Mouse (Mus musculus) embryo, embryonic 10.5 days (tissue): ENCODE measurements around the gene Plxnb3.
"Not testable (repeated sequence)": the region's sequence is repeated elsewhere in the genome, so short reads cannot be mapped to it uniquely, and the experiment has no call there.

Experiments
- DNase-seq: peaks from one replicate; pipeline ENCODE4 v3.0.0-alpha.2; 2015; ENCODE audit warnings: low spot score

Gene Plxnb3

DNA sequence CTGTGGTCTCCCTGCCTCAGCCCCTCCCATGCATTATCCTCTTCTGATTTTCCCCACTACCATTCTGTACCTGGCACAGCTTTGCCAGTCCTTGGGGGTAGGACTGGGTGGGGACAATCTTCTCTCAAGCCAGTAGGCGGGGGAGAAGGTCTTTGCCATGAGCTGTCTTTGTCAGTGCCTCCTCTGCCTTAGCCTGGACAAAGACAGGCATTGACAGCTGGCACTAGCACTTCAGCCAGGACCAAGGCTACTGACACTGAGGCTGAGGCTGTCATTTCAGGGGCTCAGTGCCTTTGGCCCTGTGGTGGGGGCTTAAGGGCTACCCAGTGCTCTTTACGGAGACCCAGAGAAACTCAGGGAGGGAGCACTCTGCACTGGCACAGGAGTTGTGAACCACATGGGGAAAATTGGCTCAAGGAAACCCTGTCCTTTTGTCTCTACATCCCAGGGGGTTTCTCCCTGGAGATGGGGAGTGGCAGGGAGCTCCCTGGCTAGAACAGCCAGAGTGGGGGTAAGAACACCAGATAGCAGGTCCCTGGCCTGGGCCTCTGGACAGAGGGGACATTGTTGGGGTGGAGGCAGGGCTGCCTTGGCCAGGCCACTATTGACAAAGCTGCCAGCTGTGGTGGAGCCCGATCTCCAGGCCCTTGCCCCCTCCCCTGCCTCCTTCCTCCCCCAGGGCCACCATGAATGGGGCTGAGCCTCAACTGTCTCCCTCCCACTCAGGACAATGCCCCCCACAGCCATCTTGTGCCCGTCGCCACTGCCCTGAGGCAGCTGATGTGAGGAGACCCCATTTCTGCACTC lies at the start of gene Plxnb3:
Plxnb3 (plus strand) TSS at position 757 of the 807 bp plus-strand sequence.
- no peak for DNase-seq

DNA sequence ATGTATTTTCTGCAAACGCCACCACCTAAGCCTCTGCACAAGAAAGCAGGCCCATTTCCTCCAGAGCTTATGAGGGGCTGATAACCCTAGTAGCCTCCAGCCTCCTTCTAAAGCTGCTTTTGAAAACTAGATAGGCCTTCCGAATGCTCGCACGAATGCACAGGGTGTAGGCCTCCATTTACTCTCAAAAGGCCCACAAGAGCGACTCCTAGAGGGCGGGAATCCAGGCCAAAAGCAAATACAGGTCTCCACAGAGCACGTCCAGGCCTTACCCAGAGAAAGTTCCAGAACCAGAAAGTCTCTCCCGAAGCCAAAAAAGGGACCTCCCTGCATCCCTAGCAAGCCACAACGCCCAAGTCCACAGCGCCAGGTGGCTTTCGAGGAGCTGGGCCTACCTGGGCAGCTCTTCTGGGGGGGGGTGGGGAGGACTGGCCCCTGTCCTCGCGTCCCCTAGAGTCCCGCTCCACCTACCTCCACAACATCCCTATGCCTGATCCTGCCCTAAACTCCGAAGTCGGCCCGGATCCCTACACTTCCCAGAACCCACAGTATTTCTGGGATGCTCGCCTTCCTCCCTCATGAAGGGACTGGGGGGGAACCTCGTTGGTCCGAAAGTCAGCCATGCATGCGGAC lies 41.3 kb upstream of the Plxnb3 start:
- DNase-seq: peak; percentile 24

DNA sequence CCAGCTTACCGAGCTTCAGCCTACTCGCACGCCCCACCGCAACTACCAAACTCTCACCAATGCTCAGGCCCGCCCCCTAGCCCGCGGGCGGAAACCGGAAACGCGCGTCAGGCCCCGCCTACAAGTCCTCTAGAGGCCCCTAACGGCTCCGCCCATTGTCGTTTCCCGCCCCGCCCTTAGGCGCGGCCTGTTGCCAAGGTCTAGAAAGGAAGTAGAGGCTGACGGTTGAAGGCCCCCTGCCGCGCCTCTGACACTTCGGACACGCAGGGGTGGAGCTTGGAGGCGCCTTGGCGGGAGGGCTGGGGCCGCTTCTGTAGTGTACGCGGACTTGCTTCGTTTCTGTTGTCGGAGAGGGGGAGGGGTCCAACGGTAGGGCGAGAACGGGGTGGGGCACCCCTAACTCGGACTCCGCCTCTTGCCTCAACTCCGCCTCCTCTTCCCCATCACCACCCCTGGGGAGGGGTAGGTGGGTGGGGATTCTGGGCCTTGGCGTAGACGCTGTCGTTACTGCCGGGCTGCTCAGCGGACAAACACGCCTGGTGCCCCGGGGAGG lies 40.7 kb upstream of the Plxnb3 start, which contains the start of the genes Bcap31 and Abcd1:
Bcap31 (minus strand) TSS at position 67 of the 553 bp plus-strand sequence.
Abcd1 (plus strand) TSS at position 489 of the 553 bp plus-strand sequence.
- DNase-seq: peak; percentile 96

DNA sequence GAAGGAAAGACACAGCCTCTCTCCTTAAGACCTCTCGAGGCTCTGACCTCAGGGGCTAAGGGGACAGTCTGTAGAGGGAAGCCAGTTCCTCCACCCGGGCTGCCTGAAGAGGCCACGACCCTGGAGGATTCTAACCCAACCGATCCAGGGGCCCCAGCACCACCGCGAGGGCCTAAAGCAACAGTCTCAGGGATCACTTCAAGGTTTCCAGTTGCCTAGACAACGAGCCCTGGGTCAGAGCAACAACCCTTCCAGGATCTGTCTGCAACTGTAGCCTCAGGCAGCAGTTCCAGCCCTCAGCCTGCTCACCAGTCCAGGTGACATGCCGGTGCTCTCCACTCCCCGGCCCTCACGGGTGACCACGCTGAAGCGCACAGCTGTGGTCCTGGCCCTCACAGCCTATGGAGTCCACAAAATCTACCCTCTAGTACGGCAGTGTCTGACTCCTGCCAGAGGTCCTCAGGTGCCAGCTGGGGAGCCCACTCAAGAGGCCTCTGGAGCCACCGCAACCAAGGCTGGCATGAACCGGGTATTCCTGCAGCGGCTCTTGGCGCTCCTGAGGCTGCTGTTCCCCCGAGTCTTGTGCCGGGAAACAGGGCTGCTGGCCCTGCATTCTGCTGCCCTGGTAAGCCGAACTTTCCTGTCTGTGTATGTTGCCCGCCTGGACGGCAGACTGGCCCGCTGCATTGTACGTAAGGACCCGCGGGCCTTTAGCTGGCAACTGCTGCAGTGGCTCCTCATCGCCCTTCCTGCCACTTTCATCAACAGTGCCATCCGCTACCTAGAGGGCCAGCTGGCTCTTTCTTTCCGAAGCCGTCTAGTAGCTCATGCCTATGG lies 40.0 kb upstream of the Plxnb3 start:
- peak; percentile 0 for DNase-seq

DNA sequence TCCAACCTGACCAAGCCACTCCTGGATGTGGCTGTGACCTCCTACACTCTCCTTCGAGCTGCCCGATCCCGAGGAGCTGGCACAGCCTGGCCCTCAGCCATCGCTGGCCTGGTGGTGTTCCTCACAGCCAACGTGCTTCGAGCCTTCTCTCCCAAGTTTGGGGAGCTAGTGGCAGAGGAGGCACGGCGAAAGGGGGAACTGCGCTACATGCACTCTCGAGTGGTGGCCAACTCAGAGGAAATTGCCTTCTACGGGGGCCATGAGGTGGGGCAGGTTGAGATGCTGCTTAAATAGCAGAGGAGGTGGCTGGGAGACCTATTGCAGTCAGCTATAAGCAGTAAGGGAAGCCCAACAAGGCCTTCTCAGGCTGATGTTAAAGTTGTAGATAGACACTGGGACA lies 39.2 kb upstream of the Plxnb3 start:
- DNase-seq: no peak

DNA sequence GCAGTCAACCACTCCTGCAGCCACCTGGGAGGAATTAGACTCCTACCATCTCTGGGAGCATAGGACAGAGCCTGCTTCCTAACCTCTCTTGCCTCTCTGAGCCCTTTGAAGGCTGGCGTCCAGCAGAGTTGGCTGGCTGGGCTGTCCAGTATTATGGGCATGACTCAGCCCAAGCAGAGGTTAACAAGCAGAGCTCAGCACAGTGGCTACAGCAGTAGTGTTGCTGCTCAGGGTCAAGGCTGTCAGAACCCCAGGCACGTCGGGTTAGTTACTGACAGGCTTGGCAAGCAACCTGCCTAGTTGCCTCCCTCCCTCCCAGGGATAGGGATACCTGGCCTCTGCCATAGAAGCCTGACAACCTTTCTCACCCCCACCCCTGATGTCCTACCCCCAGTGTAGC lies 38.6 kb upstream of the Plxnb3 start:
- DNase-seq: no peak

DNA sequence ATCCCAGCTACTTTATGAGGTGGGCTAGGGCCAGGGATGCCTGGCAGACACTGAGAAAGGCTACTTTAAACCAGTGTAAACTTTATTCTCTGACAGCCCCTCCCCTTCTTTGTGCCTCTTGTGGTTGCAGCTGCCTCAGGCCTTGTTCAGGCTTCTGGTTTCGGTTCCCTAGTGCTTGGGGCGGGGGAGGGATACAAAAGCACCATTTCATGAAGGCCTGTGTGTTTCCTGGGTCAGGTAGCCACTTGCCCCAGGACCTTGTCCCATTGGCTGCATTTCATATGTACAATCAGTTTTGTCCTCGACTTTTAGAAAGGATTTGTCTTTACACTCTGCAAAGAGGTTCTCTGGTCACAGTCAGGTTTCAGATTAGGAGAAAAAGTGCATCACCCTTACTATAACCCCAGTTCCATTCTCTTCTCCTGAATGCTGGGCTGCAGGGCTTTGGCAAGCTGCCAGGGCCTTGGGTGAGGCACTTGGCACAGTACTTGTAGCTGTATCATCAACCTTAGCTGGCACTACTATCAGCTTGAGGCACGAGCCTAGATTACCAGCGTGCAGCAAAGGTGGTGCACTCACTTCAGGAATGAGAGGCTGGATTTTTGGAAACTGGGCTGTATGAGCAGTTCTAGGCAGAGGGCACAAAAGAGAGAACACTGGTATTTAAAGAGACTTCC lies 38.1 kb upstream of the Plxnb3 start:
- DNase-seq: peak; percentile 0

DNA sequence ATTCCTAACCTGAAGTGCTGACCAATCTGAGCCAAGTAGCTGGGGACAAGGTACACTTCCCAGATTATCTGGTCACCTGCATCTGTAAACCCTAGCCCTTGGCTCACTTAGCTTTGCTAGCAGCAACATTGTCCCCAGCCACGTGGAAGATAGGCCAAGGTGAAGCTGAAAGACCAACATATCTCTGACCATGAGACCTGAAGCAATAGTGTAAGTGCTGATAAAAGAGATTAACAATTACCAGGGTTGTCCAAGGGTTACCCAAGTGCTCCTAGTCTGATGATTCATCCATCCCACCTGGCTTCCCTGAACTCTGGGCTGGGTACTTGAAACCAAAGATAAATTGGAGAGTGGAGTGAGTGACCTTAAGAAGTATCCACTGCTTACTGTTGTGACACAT lies 26.0 kb upstream of the Plxnb3 start:
- no peak for DNase-seq

DNA sequence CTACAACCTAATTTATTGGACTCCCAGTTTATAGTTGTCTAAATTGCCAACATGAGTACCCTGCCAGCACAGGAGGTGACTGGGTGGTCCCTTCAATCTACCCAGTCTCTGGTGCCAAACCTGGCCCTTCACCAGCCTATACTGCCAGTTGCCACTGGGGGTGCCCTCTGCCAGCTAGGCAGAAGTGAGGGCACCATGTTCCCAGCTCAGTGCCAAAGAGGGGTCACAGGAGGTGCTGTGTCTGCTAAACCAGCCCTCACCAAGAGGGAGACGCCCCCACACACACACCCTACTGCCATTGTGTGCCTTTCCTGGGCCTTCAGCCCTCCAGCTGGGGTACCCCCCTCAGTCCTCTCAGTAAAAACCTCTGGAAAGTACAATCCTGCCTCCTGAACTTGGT lies 18.7 kb upstream of the Plxnb3 start:
- no peak for DNase-seq

DNA sequence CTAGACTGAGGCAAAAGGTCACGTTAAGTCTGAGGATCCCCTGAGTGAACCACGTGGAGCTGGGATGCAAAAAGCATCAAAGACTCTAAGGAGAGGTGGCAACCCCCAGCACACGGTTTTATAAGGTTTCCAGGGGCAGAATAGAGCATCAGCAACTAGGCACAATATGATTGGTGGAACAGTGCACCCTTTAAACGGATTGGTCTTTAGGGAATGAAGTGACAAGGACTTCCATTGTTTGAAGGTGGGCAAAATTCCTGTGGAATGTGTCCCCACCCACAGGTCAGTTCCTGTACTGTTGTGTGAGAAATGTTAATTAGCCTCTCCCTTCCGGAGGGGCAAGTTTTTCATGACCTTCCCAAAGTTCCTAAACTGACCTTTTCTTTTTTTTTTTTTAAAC lies 17.7 kb upstream of the Plxnb3 start:
- DNase-seq: no peak

DNA sequence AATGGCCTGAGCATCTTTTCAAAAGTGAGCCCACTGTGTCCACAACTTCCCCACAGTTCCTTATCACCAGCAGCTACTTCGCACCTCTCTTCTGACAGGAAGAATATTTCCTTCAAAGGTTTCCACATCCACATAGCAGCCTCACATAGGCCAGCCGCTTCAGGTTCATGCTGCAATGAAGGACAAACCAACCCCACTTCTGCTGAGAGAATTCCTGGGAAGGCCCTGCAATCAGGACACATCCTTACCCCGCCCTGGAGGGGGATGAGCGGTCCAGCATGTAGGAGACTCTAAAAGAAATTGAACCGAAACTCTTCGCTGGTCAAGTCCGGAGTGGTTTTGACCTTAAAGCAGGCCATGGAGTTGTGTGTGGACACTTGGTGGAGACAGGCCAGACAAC lies 17.0 kb upstream of the Plxnb3 start:
- not testable (repeated sequence) for DNase-seq

DNA sequence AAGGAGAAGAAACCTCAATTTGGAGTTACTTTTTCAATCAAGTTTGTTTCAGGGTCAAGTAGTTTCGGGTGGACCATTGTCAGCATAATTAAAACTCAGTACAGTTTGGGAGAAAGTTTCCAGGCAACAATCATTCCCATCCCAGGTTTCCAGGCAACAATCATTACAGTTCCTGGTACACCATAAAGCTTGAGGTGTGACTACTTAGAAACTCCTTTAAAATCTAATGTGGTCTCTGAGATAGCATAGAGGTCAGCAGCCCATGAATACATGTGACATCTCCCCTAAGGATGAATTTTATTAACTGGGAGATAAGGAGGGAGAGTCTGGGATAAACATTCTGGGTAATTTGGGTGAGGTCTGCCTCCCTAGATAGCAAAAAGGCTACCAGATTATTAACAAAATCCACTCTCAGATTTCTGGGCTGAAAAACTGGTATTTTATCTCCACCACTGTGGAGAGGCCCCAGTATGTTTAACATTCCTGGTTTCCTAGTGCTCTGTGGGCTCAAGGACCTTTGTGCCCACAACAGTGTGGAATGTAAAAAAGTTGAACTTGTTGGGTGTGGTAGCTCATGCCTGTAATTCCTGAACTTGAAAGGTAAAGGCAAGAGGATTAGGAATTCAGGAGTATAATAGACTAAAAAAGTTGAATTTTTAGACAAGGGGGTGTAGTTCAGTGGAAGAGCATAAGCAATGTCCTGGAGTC lies 12.0 kb upstream of the Plxnb3 start:
- DNase-seq: no peak

DNA sequence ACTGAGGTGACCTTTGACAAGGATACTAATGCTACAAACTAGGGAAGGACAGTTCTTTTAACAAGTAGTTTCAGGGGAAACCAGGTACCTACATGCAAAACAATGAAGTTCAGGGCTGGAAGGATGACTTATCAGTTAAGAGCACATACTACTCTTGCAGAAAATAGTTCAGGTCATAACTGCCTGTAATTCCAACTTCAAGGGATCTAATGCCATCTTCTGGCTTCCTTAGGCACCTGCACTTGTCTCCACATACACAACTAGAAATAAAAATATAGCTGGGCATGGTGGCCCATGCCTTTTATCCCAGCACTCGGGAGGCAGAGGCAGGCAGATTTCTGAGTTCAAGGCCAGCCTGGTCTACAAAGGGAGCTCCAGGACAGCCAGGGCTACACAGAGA lies 7.9 kb upstream of the Plxnb3 start:
- DNase-seq: no peak

DNA sequence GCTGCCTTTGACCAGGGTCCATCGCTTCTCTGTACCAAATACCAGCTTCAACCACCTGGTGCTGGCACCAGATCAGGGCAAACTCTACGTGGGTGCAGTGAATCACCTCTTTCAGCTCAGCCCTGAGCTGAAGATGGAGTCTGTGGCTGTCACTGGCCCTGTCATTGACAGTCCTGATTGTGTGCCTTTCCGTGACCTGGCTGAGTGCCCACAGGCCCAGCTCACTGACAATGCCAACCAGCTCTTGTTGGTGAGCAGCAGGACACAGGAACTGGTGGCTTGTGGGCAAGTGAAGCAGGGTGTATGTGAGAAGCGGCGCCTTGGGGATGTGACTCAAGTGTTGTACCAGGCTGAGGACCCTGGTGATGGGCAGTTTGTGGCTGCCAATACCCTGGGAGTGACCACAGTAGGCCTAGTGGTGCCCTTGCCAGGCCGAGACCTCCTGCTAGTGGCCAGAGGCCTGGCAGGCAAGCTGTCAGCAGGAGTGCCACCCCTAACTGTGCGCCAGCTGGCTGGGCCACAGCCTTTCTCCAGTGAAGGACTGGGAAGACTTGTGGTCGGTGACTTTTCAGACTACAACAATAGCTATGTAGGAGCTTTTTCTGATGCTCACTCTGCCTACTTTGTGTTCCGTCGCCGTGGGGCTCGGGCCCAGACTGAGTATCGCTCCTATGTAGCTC lies 1.9 kb downstream of the Plxnb3 start:
- no peak for DNase-seq

DNA sequence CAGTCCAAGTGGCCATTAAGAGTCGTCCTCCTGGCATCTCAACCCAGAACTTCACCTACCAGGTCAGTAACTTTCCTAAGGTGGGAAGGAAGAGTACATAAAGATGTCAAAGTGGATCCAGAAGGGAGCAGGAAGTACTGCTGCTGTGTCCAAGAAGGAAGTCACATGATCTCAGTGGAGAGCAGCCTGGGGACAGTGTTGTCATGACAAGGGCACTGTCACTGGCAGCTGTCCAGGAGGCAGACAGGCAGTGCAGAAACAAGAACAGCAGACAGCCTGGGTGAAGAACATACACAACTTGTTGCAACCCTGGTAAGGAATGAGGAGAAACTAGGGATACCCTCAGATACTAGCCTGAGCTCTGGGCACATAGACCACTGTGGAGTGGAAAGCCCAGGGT lies 8.4 kb downstream of the Plxnb3 start:
- no peak for DNase-seq

DNA sequence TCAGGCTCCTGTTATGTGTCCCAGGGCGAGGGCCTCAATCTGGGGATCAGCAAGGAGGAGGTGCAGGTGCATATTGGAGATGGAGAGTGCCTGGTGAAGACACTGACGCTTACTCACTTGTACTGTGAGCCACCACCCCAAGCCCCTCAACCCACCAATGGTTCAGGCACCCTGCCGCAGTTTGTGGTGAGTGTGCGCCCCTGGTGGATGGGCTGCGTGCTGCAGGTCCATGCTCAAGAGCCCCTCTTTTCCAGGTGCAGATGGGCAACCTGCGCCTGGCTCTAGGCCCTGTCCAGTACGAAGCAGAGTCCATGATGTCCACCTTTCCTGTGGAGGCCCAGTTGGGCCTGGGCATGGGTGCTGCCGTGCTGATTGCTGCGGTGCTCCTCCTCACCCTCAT lies 10.4 kb downstream of the Plxnb3 start:
- DNase-seq: peak; percentile 18

DNA sequence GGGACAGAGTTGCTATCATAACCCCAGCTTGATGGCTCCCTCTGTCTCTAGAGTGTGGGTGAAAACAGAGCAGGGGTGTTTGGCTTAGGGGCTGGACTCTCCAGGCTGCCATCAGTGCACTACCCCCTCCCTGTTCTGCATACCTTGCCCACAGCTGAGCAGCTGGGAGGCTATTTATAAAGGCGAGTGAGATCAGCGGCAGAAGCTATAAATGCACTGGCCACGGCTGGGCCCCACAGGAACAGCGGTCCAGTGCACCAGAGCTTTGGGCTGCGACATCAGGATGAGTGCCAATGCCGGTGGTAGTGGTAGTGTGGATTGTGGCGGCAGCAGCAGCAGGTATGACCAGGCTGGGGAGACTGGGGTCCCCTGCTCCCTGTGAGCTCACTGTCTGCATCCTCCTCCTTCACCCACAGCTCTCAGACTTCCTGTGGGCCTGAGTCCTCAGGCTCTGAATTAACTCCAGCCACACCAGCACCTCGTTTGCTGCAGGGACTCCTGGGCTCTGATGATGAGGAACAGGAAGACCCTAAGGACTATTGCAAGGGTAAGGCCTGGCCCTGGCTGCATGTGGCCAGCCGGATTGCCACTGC lies 17.4 kb downstream of the Plxnb3 start, which contains the start of gene Srpk3:
Srpk3 (plus strand) TSS at position 238 of the 593 bp plus-strand sequence.
- no peak for DNase-seq

DNA sequence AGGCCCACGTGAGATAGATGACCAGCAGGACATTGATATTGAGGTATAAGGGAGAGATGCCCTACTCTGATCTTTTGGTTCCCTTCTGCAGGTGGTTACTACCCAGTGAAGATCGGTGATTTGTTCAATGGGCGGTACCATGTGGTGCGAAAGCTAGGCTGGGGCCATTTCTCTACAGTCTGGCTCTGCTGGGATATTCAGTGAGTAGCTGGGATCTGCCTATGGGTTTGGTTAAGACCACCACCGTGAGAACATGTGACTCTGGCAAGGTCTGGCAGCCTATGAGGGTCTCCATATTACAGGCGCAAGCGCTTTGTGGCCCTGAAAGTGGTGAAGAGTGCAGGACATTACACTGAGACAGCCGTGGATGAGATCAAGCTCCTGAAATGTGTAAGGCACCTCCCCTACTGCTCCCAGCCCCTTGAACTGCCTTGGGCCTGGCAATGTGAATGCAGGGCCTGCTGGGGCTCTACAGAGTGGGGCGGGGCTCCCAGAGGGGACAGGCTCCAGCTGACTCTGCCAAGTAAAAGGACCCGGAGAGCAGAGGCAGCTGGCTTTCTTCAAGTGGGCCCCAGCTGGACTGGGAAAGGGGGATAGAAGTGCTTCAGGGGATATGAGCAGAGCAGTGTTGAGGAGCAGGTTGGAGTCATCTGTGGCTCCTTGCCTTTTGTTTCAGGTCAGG lies 18.1 kb downstream of the Plxnb3 start:
- no peak for DNase-seq

DNA sequence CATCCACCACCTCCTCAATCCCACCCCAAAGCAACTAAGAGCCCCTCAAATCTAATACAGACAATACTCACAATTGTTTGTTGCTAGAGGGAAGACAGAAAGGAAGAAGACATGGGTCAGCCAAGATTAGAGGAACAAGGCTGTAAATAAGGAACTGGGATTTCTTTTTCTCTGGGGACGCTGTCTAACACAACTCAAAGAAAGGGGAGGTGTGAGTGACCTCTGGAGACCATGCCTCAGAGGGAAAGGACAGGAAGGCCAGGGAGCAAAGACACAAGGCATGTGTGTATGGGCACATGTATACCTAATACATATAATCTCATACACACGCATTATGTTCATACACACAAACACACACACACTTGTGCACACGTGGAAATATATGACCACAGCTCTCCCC lies 25.3 kb downstream of the Plxnb3 start:
- no peak for DNase-seq
